Mouse (Mus musculus): ENCODE data around the gene Cxcl2.

DNA sequence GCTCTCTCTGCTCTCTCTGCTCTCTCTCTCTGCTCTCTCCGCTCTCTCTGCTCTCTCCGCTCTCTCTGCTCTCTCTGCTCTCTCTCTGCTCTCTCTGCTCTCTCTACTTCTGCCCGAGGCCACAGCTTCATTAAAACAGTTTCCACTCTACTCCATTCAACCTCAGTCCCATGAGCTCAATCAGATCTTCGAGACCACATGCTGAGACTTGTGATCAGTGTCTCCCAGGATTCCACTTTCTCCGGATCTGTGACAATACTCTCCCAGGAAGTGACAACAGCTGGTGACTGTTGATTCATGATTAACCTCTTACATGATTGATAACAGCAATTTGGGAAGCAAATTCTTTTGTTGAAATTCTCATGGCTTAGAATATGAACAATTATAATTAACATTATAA, 21.5 kb upstream of the Cxcl2 start:
- no peak for TF ChIP-seq CTCF (IDR thresholded peaks at IDR 0.05)
- no peak for TF ChIP-seq POLR2A (IDR thresholded peaks at IDR 0.05; ENCODE audit: insufficient read depth, low read depth, low read length)

All from heart, adult 2 months (tissue).